Mouse (Mus musculus): Measurements from ENCODE around the gene Cers6. TPM values are rescaled to one million over a fixed set of nuclear protein-coding genes. Genes with fewer than 3 reads are reported as not detected.

Cers6 gene
- total RNA-seq, 2 experiments from 2014 or later, result 85.9 to 94.3 TPM

GRCm38 (mm10) chr2:68957831-68958230, 96.6 kb downstream of the Cers6 start:
- no peak for DNase-seq (ENCODE audit: extremely low spot score in 1 of 2, low spot score in 1 of 2)

- DNase-seq (ENCODE audit: extremely low spot score in 1 of 2, low spot score in 1 of 2), result no peak
Measured at GRCm38 (mm10) chr2:68959573-68959972, 98.3 kb downstream of the Cers6 start.

DNA sequence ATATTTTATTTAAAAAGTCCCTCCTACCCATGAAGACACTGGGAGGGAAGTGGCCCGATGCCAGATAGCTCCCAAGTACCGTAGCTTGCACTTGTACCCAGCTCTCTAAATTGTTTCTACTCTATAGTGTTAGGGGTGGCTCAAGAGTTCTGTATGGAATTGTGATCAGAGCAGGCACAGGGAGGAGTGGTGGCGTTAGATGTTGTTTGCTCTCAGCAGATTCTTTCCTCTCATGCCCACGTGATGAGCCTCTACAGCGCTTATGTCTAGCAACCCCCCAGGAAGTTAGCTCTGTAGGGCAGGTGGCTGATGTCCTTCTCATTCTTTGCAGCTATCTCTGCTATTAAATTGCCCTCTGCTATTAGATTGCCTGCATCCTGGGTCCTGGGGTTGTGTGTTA, 98.8 kb downstream of the Cers6 start:
- DNase-seq (ENCODE audit: extremely low spot score in 1 of 2, low spot score in 1 of 2), result no peak

DNA sequence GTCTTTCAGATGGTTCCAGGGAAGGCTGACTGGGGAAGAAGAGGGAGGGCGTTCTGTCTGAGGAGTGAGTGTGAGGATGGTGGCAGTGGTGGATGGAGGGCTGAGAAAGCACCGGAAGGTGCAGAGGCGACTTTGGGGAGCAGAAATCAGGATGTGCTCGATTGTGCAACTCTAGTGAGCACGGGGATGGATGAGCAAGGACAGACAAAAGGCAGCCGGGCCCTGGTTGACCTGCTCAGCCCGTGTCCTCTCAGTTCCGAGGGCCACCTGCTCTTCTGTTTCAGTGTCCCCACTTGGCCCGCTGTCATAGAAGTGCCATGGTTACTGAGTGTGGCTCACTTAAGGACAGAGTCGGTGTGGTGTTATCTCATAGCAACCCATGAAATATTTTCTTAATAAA, 99.4 kb downstream of the Cers6 start:
- no peak for DNase-seq (ENCODE audit: extremely low spot score in 1 of 2, low spot score in 1 of 2)

DNA sequence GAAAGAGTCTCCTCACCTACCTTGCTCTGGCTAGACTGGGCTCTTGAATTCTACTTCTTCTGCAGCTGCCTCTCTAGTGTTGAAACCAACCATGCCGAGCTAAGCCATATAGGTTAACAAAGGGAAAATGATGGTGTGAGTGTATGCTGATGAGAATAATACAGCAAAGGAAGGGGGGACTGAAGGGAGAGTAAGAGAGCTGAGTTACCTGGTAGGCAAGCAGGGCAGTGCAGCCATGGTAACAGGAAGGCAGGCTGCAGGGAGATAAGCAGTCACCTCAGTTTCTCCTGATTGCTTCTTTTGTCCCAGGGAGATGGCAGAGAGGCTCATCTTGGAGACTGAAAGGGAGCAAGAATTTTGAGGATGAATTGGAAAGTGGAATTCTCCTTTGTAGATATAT, 105.1 kb downstream of the Cers6 start:
- DNase-seq (ENCODE audit: extremely low spot score in 1 of 2, low spot score in 1 of 2), result no peak

GRCm38 (mm10) chr2:68968028-68968427, 106.8 kb downstream of the Cers6 start:
- DNase-seq (ENCODE audit: extremely low spot score in 1 of 2, low spot score in 1 of 2), result no peak

DNA sequence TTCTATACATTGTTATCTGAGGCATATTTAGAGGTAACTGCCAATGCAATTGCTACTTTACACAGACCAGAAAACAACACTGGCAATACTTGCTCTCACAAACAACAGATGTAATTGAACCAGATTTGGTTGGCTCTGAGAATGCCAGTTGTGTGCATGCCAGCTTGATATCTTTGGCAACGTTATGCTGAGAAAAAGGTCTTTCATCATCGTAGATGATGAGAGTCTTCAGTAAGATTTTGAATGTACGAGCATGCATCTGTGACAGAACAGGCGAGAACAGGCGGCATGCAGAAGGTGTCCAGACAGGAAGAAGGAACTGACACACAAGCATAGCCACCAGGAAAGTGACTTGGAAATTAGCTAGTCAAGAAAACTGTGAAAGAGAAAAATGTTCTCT, 110.6 kb downstream of the Cers6 start:
- DNase-seq (ENCODE audit: extremely low spot score in 1 of 2, low spot score in 1 of 2), result no peak

DNA sequence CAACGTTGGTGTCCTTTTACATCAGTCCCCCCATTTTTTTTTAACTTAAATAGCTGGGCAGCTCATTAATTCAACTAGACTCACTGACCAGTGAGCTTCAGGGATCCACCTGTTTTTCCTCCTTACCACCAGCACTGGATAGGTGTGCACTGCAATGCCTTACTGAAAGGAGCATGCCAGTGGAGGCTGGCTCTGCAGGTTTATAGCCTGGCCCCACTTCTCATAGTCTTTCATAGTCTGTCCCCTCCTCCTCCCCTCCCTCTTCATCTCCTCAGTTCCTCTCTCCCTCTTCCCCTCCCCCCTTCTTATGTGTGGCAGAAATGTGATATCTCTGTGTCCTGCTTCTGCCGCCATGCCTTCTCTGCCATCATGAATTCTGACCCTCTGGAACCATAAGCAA, 112.5 kb downstream of the Cers6 start:
- no peak for DNase-seq (ENCODE audit: extremely low spot score in 1 of 2, low spot score in 1 of 2)

DNA sequence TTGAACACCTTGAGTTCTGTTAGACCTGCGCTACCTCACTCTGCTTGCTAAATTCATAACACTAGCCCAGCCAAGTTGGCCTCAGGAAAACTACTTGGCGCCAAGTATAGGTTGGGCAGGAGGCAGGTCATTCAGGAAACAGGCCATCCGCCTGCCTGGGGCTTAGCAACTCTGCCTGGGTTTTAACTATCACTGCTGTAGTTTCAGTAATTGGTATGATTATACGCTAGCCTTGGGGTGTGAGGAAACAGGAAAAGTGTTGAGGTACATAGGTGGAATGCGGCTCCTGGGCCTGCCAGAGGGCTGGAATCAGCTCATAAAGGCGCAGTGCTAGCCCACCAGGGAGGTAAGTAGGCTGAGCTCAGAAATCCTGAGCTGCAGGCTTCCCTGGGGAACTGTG, 114.0 kb downstream of the Cers6 start:
- DNase-seq (ENCODE audit: extremely low spot score in 1 of 2, low spot score in 1 of 2), result no peak

DNA sequence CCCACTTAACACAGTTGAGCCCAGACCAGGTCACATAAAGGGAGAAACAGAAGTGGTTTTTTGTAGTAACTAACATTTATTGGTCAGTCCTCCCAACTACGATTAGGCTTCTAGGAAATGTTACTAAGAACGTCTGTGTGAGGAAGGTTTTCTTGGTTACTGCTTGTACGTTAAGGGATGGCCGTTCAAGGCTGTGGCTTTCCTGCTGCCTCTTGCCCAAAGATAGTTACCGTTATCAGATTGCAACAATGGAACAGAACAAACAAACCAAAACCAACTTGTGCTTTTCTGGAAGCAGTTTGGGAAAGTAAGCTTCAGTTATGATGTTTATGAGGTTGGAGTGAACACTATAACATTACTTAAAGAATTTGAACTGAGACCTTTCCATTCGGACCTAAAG, 114.5 kb downstream of the Cers6 start:
- no peak for DNase-seq (ENCODE audit: extremely low spot score in 1 of 2, low spot score in 1 of 2)

- no peak for DNase-seq (ENCODE audit: extremely low spot score in 1 of 2, low spot score in 1 of 2)
Measured at GRCm38 (mm10) chr2:68978244-68978643, 117.0 kb downstream of the Cers6 start.

- no peak for DNase-seq (ENCODE audit: extremely low spot score in 1 of 2, low spot score in 1 of 2)
Measured at GRCm38 (mm10) chr2:68978660-68979604, 117.7 kb downstream of the Cers6 start.

DNA sequence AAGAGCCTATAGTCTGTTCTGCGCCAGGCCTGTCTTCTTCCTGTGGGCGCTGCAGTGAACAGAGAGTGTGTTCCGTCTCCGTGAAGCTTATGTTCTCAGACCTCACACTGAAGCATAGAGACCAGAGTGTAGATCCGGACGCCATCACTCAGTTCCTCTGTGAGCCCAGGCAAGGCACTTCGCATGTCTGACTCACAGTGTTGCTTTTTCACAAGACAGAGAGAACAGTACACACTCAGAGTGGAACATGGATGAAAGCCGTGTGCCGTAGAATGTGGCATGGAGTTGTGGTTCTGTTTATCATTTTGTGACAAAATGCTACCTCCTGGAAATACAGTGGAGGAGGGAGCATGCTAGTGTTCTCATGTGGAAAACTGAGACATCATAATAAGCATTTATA, 120.1 kb downstream of the Cers6 start:
- no peak for DNase-seq (ENCODE audit: extremely low spot score in 1 of 2, low spot score in 1 of 2)

- no peak for DNase-seq (ENCODE audit: extremely low spot score in 1 of 2, low spot score in 1 of 2)
Measured at GRCm38 (mm10) chr2:68981756-68982409, 120.6 kb downstream of the Cers6 start.

DNA sequence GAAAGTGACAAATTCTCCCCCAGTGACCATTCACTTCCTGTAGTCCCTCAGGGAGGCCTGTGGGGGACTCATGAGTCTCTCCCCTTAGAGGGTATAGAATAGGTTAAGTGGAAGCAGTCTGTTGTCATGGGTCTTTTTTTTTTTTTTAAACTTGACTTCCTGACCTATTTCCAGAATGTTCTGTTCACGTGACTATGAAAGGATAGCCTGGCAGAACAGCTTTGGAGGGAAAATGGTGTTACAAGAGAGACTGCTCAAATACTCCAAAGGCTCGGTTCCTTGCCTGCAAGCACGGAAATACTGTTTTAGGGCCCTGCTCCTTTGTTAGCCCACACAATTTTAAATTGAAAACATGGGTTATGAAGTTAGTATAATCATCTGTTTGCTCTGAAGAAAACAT, 121.7 kb downstream of the Cers6 start:
- no peak for DNase-seq (ENCODE audit: extremely low spot score in 1 of 2, low spot score in 1 of 2)

GRCm38 (mm10) chr2:68983431-68983830, 122.2 kb downstream of the Cers6 start:
- no peak for DNase-seq (ENCODE audit: extremely low spot score in 1 of 2, low spot score in 1 of 2)

GRCm38 (mm10) chr2:68989117-68989516, 127.9 kb downstream of the Cers6 start:
- DNase-seq (ENCODE audit: extremely low spot score in 1 of 2, low spot score in 1 of 2), result no peak

GRCm38 (mm10) chr2:68992629-68993028, 131.4 kb downstream of the Cers6 start:
- no peak for DNase-seq (ENCODE audit: extremely low spot score in 1 of 2, low spot score in 1 of 2)

GRCm38 (mm10) chr2:68994441-68994840, 133.2 kb downstream of the Cers6 start:
- DNase-seq (ENCODE audit: extremely low spot score in 1 of 2, low spot score in 1 of 2), result no peak

GRCm38 (mm10) chr2:68995723-68996122, 134.5 kb downstream of the Cers6 start:
- DNase-seq (ENCODE audit: extremely low spot score in 1 of 2, low spot score in 1 of 2), result no peak

DNA sequence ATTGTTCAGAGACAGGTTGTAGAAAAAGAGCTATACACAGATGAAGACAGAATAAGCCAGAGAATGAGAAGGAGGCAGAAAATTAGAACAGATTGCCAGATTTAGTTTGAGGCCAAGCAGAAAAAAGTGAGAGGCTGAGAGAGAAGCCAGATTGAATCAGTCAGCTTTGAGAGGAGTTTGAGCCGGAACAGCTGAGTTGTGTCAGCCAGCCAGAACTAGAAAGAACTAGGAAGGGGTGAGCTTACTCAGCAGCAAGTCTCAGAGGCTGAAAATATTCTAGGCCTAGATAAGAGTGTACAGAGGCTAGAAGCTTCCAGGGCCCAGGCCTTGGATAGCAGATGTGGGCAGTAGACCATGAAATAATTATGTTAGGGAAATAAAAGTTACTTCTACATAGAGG, 135.0 kb downstream of the Cers6 start:
- no peak for DNase-seq (ENCODE audit: extremely low spot score in 1 of 2, low spot score in 1 of 2)

- DNase-seq (ENCODE audit: extremely low spot score in 1 of 2, low spot score in 1 of 2), result no peak
Measured at GRCm38 (mm10) chr2:69004001-69004400, 142.8 kb downstream of the Cers6 start.

Data from layer of hippocampus, postnatal 25 days (tissue).